ENCODE assay signal across 20 mouse cellular contexts in genomic region chr10:31288697-31289390, GRCm38 (mm10).
"Had no signal": no experiment of that assay in that cellular context is flagged by ENCODE, and none has a peak within 500 bp of the region (broad histone marks: within the 10 kb centered on the region; RNA-seq: fewer than 3 reads in every experiment).

No protein-coding gene starts in this region.

- DNase-seq: kidney, adult 2 months; kidney, postnatal 25 days; liver; lung, adult 18-20 months; lung, postnatal 10 days; lung, postnatal 36 days; right cerebral cortex, postnatal 14 days; spleen, adult 18-20 months; thymus, postnatal 25 days had no signal

- ATAC-seq: liver, embryonic 12.5 days; midbrain, embryonic 13.5 days; midbrain, embryonic 16.5 days had no signal

- H3K36me3 ChIP-seq: limb, embryonic 10.5 days; limb, embryonic 13.5 days; liver, embryonic 12.5 days; liver, embryonic 15.5 days; lung, embryonic 15.5 days; midbrain, embryonic 10.5 days; midbrain, embryonic 13.5 days; stomach, embryonic 15.5 days had no signal

- H3K27ac ChIP-seq: kidney, postnatal 0 days; limb, embryonic 10.5 days; limb, embryonic 13.5 days; liver, embryonic 12.5 days; liver, embryonic 15.5 days; lung, embryonic 15.5 days; midbrain, embryonic 10.5 days; midbrain, embryonic 13.5 days; stomach, embryonic 15.5 days had no signal

- H3K9ac ChIP-seq: limb, embryonic 13.5 days; liver, embryonic 12.5 days; liver, embryonic 15.5 days; lung, embryonic 15.5 days; midbrain, embryonic 13.5 days; stomach, embryonic 15.5 days had no signal

- H3K4me1 ChIP-seq: limb, embryonic 10.5 days; limb, embryonic 13.5 days; liver, embryonic 12.5 days; liver, embryonic 15.5 days; lung, embryonic 15.5 days; megakaryocyte, embryonic 14.5 days; midbrain, embryonic 10.5 days; midbrain, embryonic 13.5 days; stomach, embryonic 15.5 days had no signal

- H3K9me3 ChIP-seq: limb, embryonic 10.5 days; limb, embryonic 13.5 days; liver, embryonic 12.5 days; liver, embryonic 15.5 days; lung, embryonic 15.5 days; megakaryocyte, embryonic 14.5 days; midbrain, embryonic 10.5 days; midbrain, embryonic 13.5 days; stomach, embryonic 15.5 days had no signal

- H3K4me3 ChIP-seq: limb, embryonic 10.5 days; limb, embryonic 13.5 days; liver, embryonic 12.5 days; liver, embryonic 15.5 days; lung, embryonic 15.5 days; megakaryocyte, embryonic 14.5 days; midbrain, embryonic 10.5 days; midbrain, embryonic 13.5 days; stomach, embryonic 15.5 days had no signal

- H3K4me2 ChIP-seq: limb, embryonic 13.5 days; liver, embryonic 12.5 days; liver, embryonic 15.5 days; lung, embryonic 15.5 days; midbrain, embryonic 13.5 days; stomach, embryonic 15.5 days had no signal

- H3K27me3 ChIP-seq: limb, embryonic 13.5 days; liver, embryonic 12.5 days; liver, embryonic 15.5 days; lung, embryonic 15.5 days; megakaryocyte, embryonic 14.5 days; midbrain, embryonic 13.5 days; stomach, embryonic 15.5 days had no signal
